Mouse (Mus musculus) heart, embryonic 14.5 days (tissue): Measurements from ENCODE around the gene Slc10a3. TPM values are rescaled to one million over a fixed set of nuclear protein-coding genes. Genes with fewer than 3 reads are reported as not detected.

ENCODE experiments used
- ATAC-seq: fragments of 200-750 bp; cut with Nextera tagmentation; 2 replicates; pipeline ENCODE4 v1.8.0; 2017; ENCODE audit warnings: low read depth, moderate TSS enrichment; ENCODE audit not compliant: insufficient number of reproducible peaks, insufficient read depth, low FRiP score
- H3K27ac ChIP-seq, 2 experiments: fragments of 200-500 bp in 1 of 2; fragments of 300-500 bp in 1 of 2; sonication (generic) in 1 of 2; replicated peaks in 1 of 2; 2 replicates each; pipeline ENCODE4 v1.5.1; 2012 to 2014; ENCODE audit warnings: low read depth in 2 of 2, low read length in 2 of 2, control low read depth in 1 of 2, mild to moderate bottlenecking in 1 of 2, mixed read lengths in 1 of 2; ENCODE audit not compliant: control insufficient read depth in 1 of 2, insufficient read depth in 1 of 2
- H3K27me3 ChIP-seq: fragments of 300-500 bp; sonication (generic); 2 replicates; pipeline ENCODE4 v1.6.1; 2014; ENCODE audit warnings: mild to moderate bottlenecking, low read length, control low read depth; ENCODE audit not compliant: control insufficient read depth, insufficient read depth
- H3K36me3 ChIP-seq: fragments of 300-500 bp; sonication (generic); 2 replicates; pipeline ENCODE4 v1.6.1; 2014; ENCODE audit warnings: mild to moderate bottlenecking, control low read depth, low read length, mixed read lengths; ENCODE audit not compliant: control insufficient read depth, insufficient read depth
- H3K4me1 ChIP-seq, 2 experiments: fragments of 200-500 bp in 1 of 2; fragments of 300-500 bp in 1 of 2; sonication (generic) in 1 of 2; 2 replicates each; pipeline ENCODE4 v1.6.1; 2012 to 2014; ENCODE audit warnings: low read length in 2 of 2, control low read depth in 1 of 2, mixed read lengths in 1 of 2; ENCODE audit not compliant: control insufficient read depth in 2 of 2, insufficient read depth in 2 of 2
- H3K4me2 ChIP-seq: fragments of 300-500 bp; sonication (generic); 2 replicates; pipeline ENCODE4 v1.6.1; 2014; ENCODE audit warnings: mild to moderate bottlenecking, low read length
- H3K4me3 ChIP-seq, 2 experiments: fragments of 200-500 bp in 1 of 2; fragments of 300-500 bp in 1 of 2; sonication (generic) in 1 of 2; 2 replicates each; pipeline ENCODE4 v1.5.1; 2012 to 2014; ENCODE audit warnings: low read length in 2 of 2, mild to moderate bottlenecking in 2 of 2, control low read depth in 1 of 2, low read depth in 1 of 2, moderate library complexity in 1 of 2; ENCODE audit not compliant: control insufficient read depth in 1 of 2, insufficient read depth in 1 of 2
- H3K9ac ChIP-seq: fragments of 300-500 bp; sonication (generic); 2 replicates; pipeline ENCODE4 v1.6.1; 2014; ENCODE audit warnings: mild to moderate bottlenecking, low read length
- H3K9me3 ChIP-seq: fragments of 300-500 bp; sonication (generic); 2 replicates; pipeline ENCODE4 v1.6.1; 2016; ENCODE audit warnings: low read length, control low read depth; ENCODE audit not compliant: control insufficient read depth
- WGBS: fragments of 180-500 bp; shearing (Covaris S2); extraction: QIAGEN DNeasy Blood & Tissue Kit; methylation state at CpG from one replicate; pipeline ENCODE4 v1.1.7; 2014; 5-methylcytosine and 5-hydroxymethylcytosine counted together
- polyA plus RNA-seq: library from polyadenylated mRNA; unstranded; fragments of >200 nt; fragmentation: Nextera tagmentation; extraction: Ambion mirVana; gene quantifications from 2 replicates; pipeline ENCODE4 v1.2.1, GENCODE M21; 2014

The Slc10a3 gene
- polyA plus RNA-seq, 1 experiment from 2014 or later = 14.5 TPM

- Histone ChIP-seq H3K9me3 (no peaks in the 10 kb centered on the region), H3K27ac (no peak overlapping the region), H3K9ac (peak overlapping the region; percentile 70), H3K4me2 (peak overlapping the region; percentile 71), H3K36me3 (peaks cover 5% of the 10 kb centered on the region; the same call in 1 of the 2 replicates), H3K27me3 (no peaks in the 10 kb centered on the region), H3K4me3 (peak overlapping the region; percentile 45 to 52), H3K4me1 (peaks cover 5% of the 10 kb centered on the region in 2 experiments; a peak in 2 of 4 replicates)
- ATAC-seq = 0 out of 2 replicates have a peak, but pooled peaks have one; percentile 15
- 35% methylated on average over 10 of the region's 10 CpGs for WGBS
Measured at GRCm38 (mm10) chrX:74329215-74329671, 43.9 kb downstream of the Slc10a3 start.

DNA sequence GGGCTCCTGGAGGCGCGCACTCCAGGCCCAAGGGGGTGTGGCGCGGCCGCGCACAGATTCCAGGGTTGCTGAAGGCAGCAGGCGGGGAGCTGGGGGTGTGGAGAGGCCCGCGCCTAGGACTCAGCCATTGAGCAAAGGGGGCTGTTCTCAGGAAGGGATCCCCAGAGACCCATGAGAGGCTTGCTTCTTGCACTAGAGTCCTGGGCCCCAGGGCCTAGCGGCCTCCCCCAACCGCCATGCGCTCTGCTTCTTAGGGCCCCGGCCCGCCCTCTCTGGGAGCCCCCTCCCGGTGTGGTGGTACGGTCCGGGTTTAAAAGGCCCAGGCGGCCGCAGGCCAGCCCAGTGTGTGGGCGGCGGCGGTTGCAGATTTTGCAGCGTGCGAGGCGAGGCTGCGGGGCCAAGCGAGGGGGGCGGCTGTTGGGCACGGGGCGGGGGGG, 44.4 kb downstream of the Slc10a3 start, which contains the start of gene Plxna3:
Plxna3 (plus strand) TSS at position 342 of the 437 bp plus-strand sequence.
- peak; percentile 85 for ATAC-seq
- Histone ChIP-seq H3K36me3 (peaks cover 5% of the 10 kb centered on the region; the same call in 1 of the 2 replicates), H3K4me2 (peak within 1 kb of the TSS; percentile 71), H3K27ac (peak within 1 kb of the TSS; percentile 52; a peak in 3 of 4 replicates), H3K4me1 (peaks cover 5% of the 10 kb centered on the region in 2 experiments; a peak in 2 of 4 replicates), H3K9ac (peak within 1 kb of the TSS; percentile 70), H3K4me3 (peak within 1 kb of the TSS; percentile 45 to 52), H3K9me3 (no peaks in the 10 kb centered on the region), H3K27me3 (no peaks in the 10 kb centered on the region)
- WGBS = 20% methylated on average over 22 of the region's 30 CpGs

Other genes starting within 250 kb of the Slc10a3 start
- gene Opn1mw, start 245.9 kb downstream of the Slc10a3 start, polyA plus RNA-seq = not detected in 2 replicates
- gene Mecp2, start 238.0 kb downstream of the Slc10a3 start, polyA plus RNA-seq = 10.9 and 11.7 TPM in 2 replicates
- gene Tex28, start 205.5 kb downstream of the Slc10a3 start, polyA plus RNA-seq = not detected in 2 replicates
- 0.14 TPM in 1 of 2 replicates, not detected in the other for gene Tktl1, start 196.1 kb downstream of the Slc10a3 start, polyA plus RNA-seq
- gene Flna, start 123.5 kb downstream of the Slc10a3 start, polyA plus RNA-seq = 150 and 157 TPM in 2 replicates
- 13.9 and 17.8 TPM in 2 replicates for gene Emd, start 118.7 kb downstream of the Slc10a3 start, polyA plus RNA-seq
- 455 and 540 TPM in 2 replicates for gene Rpl10, start 102.5 kb downstream of the Slc10a3 start, polyA plus RNA-seq
- 59.5 and 64.5 TPM in 2 replicates for gene Taz, start 91.4 kb downstream of the Slc10a3 start, polyA plus RNA-seq
- 15.2 and 17.3 TPM in 2 replicates for gene Dnase1l1, start 91.0 kb downstream of the Slc10a3 start, polyA plus RNA-seq
- gene Atp6ap1, start 76.3 kb downstream of the Slc10a3 start, polyA plus RNA-seq = 110 and 118 TPM in 2 replicates
- gene Gdi1, start 68.4 kb downstream of the Slc10a3 start, polyA plus RNA-seq = 120 and 130 TPM in 2 replicates
- gene Fam50a, start 60.3 kb downstream of the Slc10a3 start, polyA plus RNA-seq = 40.2 and 43.2 TPM in 2 replicates
- 3.3 and 5.4 TPM in 2 replicates for gene Plxna3, start 44.3 kb downstream of the Slc10a3 start, polyA plus RNA-seq
- 102 and 103 TPM in 2 replicates for gene Lage3, start 19.7 kb downstream of the Slc10a3 start, polyA plus RNA-seq
- gene Ubl4a, start 131 bp downstream of the Slc10a3 start, polyA plus RNA-seq = 64.3 and 67.2 TPM in 2 replicates
- gene Fam3a, start 19.9 kb upstream of the Slc10a3 start, polyA plus RNA-seq = 28.1 and 29.9 TPM in 2 replicates
- gene Ikbkg, start 19.9 kb upstream of the Slc10a3 start, polyA plus RNA-seq = 21.5 and 22.1 TPM in 2 replicates
- 16.0 and 17.9 TPM in 2 replicates for gene G6pdx, start 55.8 kb upstream of the Slc10a3 start, polyA plus RNA-seq
- not detected in 2 replicates for gene Gm6880, start 108.0 kb upstream of the Slc10a3 start, polyA plus RNA-seq
- not detected in 2 replicates for gene Olfr1326-ps1, start 201.5 kb upstream of the Slc10a3 start, polyA plus RNA-seq
- gene Olfr1325, start 219.3 kb upstream of the Slc10a3 start, polyA plus RNA-seq = not detected in 2 replicates